Comparison of ENCODE assay signal across 7 mouse cellular contexts in the genomic region with DNA sequence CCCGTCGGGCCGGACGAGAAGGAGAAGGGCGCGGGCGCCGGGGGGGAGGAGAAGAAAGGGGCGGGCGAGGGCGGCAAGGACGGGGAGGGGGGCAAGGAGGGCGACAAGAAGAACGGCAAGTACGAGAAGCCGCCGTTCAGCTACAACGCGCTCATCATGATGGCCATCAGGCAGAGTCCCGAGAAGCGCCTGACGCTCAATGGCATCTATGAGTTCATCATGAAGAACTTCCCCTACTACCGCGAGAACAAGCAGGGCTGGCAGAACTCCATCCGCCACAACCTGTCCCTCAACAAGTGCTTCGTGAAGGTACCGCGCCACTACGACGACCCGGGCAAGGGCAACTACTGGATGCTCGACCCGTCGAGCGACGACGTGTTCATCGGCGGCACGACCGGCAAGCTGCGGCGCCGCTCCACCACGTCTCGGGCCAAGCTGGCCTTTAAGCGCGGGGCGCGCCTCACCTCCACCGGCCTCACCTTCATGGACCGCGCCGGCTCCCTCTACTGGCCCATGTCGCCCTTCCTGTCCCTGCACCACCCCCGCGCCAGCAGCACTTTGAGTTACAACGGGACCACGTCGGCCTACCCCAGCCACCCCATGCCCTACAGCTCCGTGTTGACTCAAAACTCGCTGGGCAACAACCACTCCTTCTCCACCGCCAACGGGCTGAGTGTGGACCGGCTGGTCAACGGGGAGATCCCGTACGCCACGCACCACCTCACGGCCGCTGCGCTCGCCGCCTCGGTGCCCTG. TPM values are rescaled to one million over a fixed set of nuclear protein-coding genes. Genes with fewer than 3 reads are reported as not detected.
DNase-seq lines count a peak whose midpoint lies in the region; ATAC-seq lines count a peak whose summit lies in the region.

Gene Gm43517 (plus strand): TSS at position 299 of the 755 bp plus-strand sequence.

- H3K36me3 ChIP-seq in forebrain, embryonic 10.5 days (replicated peaks): peaks cover 18% of the 10 kb centered on the region
- H3K36me3 ChIP-seq in midbrain, embryonic 15.5 days (replicated peaks): no peaks in the 10 kb centered on the region

- peaks cover 3% of the 10 kb centered on the region; the same call in 1 of the 2 replicates for H3K9me3 ChIP-seq in forebrain, embryonic 10.5 days
- no peaks in the 10 kb centered on the region for H3K9me3 ChIP-seq in midbrain, embryonic 15.5 days

- H3K4me3 ChIP-seq in forebrain, embryonic 10.5 days: peak within 1 kb of the TSS; percentile 81
- peak within 1 kb of the TSS; percentile 26 for H3K4me3 ChIP-seq in midbrain, embryonic 15.5 days

- H3K4me1 ChIP-seq in forebrain, embryonic 10.5 days: peaks cover 31% of the 10 kb centered on the region
- 0 out of 2 replicates have a peak, but pooled peaks cover 5% of the 10 kb centered on the region for H3K4me1 ChIP-seq in midbrain, embryonic 15.5 days

- no peak within 1 kb of the TSS for H3K9ac ChIP-seq in midbrain, embryonic 15.5 days

- 1% methylated on average over 66 of the region's 75 CpGs for WGBS in forebrain, embryonic 10.5 days
- under 1% methylated on average over 74 of the region's 75 CpGs for WGBS in midbrain, embryonic 15.5 days

- peaks cover 99% of the 10 kb centered on the region for H3K27me3 ChIP-seq in forebrain, embryonic 10.5 days (ENCODE audit: poor library complexity, severe bottlenecking)
- H3K27me3 ChIP-seq in midbrain, embryonic 15.5 days (replicated peaks): peaks cover 41% of the 10 kb centered on the region

- peak within 1 kb of the TSS; percentile 36; the same call in 1 of the 2 replicates for H3K4me2 ChIP-seq in midbrain, embryonic 15.5 days

- H3K27ac ChIP-seq in forebrain, embryonic 10.5 days: peak within 1 kb of the TSS; percentile 96
- peak within 1 kb of the TSS; percentile 17; the same call in 1 of the 2 replicates for H3K27ac ChIP-seq in midbrain, embryonic 15.5 days

- peak; percentile 53 for ATAC-seq in midbrain, embryonic 15.5 days (replicated peaks)

- peak; percentile 33 to 51 for DNase-seq in right cerebral cortex, adult 2 months (ENCODE audit: low spot score in 2 of 2)
- DNase-seq in right cerebral cortex, postnatal 25 days: no peak
- peak; percentile 63 for DNase-seq in forebrain, embryonic 10.5 days (ENCODE audit: extremely low spot score, low spot score)
- peak; percentile 0 for DNase-seq in layer of hippocampus, adult 9-10 months (ENCODE audit: low spot score)
- DNase-seq in ovary, postnatal 14 days (ENCODE audit: low spot score): no peak
- DNase-seq in c-Kit-positive CD71-positive TER-119-positive erythroid progenitor cells, embryonic 14.5 days (ENCODE audit: low spot score): no peak

RNA-seq across cellular contexts. Expression of gene Gm43517, which starts in this region (rescaled TPM):
- 1.2 TPM in 2 replicates for polyA plus RNA-seq in forebrain, embryonic 10.5 days (2016; fragmentation: Nextera tagmentation; extraction: Ambion mirVana)
- 0.24 TPM in 1 of 2 replicates, not detected in the other for polyA plus RNA-seq in midbrain, embryonic 15.5 days (2015; fragmentation: Nextera tagmentation; extraction: Ambion mirVana)

Comparison
In these comparisons a context has a peak if more than half of its experiments do, and no peak if none do; other contexts are left out.
1. DNase-seq: peak in right cerebral cortex, adult 2 months (2 of 2), forebrain, embryonic 10.5 days (single experiment) and layer of hippocampus, adult 9-10 months (single experiment); none in right cerebral cortex, postnatal 25 days (single experiment), ovary, postnatal 14 days (single experiment) and c-Kit-positive CD71-positive TER-119-positive erythroid progenitor cells, embryonic 14.5 days (single experiment).
2. Peak in ATAC-seq, H3K4me3 ChIP-seq, H3K27ac ChIP-seq and H3K4me2 ChIP-seq in midbrain, embryonic 15.5 days; RNA of the gene not detected or under 1 TPM.